Comparison of ENCODE assay signal across 10 mouse cellular contexts in genomic region chr8:61623485-61624417, GRCm38 (mm10).
DNase-seq lines count a peak whose midpoint lies in the region; ATAC-seq and TF ChIP-seq lines count a peak whose summit lies in the region.
"Had no signal": no experiment of that assay in that cellular context is flagged by ENCODE, and none has a peak within 500 bp of the region (broad histone marks: within the 10 kb centered on the region; RNA-seq: fewer than 3 reads in every experiment).

No protein-coding gene starts in this region.

- H3K27ac ChIP-seq in heart, embryonic 14.5 days (replicated peaks in 1 of 2; ENCODE audit: control insufficient read depth in 1 of 2, insufficient read depth in 1 of 2, low read depth in 2 of 2, low read length in 2 of 2) = 0 out of 4 replicates have a peak overlapping the region, but pooled peaks have one; percentile 4 to 11
- no peak overlapping the region for H3K27ac ChIP-seq in ES-Bruce4 (ENCODE audit: insufficient read depth, low read length)
- H3K27ac ChIP-seq in forebrain, embryonic 10.5 days = peak overlapping the region; percentile 78
- no peak overlapping the region for H3K27ac ChIP-seq in limb, embryonic 14.5 days (replicated peaks; ENCODE audit: low read depth, low read length)

- H3K27me3 ChIP-seq in heart, embryonic 14.5 days (ENCODE audit: control insufficient read depth, insufficient read depth, low read length) = no peaks in the 10 kb centered on the region
- H3K27me3 ChIP-seq in ES-Bruce4 (ENCODE audit: control insufficient read depth, insufficient read depth, low read length, poor library complexity, severe bottlenecking) = no peaks in the 10 kb centered on the region
- H3K27me3 ChIP-seq in forebrain, embryonic 10.5 days (ENCODE audit: poor library complexity, severe bottlenecking) = no peaks in the 10 kb centered on the region
- no peaks in the 10 kb centered on the region for H3K27me3 ChIP-seq in limb, embryonic 14.5 days (ENCODE audit: control insufficient read depth, insufficient read depth, low read length)

- 0 out of 2 replicates have a peak, but pooled peaks have one; percentile 35 for ATAC-seq in heart, embryonic 14.5 days (ENCODE audit: insufficient number of reproducible peaks, insufficient read depth, low FRiP score, low read depth)
- ATAC-seq in limb, embryonic 14.5 days (ENCODE audit: low FRiP score, low read depth) = peak; percentile 76
- ATAC-seq in erythroid progenitor cell, adult 5-6 weeks (replicated peaks; ENCODE audit: low FRiP score, poor library complexity, severe bottlenecking) = no peak

- WGBS in heart, embryonic 14.5 days = 46% methylated on average over 12 of the region's 12 CpGs
- 20% methylated on average over 12 of the region's 12 CpGs for WGBS in forebrain, embryonic 10.5 days
- 32% methylated on average over 12 of the region's 12 CpGs for WGBS in limb, embryonic 14.5 days

- no peak overlapping the region for H3K9ac ChIP-seq in heart, embryonic 14.5 days (ENCODE audit: low read length)
- H3K9ac ChIP-seq in ES-Bruce4 (ENCODE audit: low read depth, poor library complexity, severe bottlenecking) = no peak overlapping the region
- no peak overlapping the region for H3K9ac ChIP-seq in limb, embryonic 14.5 days (ENCODE audit: low read depth, low read length, severe bottlenecking)

- no peak overlapping the region for H3K4me2 ChIP-seq in heart, embryonic 14.5 days (ENCODE audit: low read length)
- no peak overlapping the region for H3K4me2 ChIP-seq in limb, embryonic 14.5 days (replicated peaks; ENCODE audit: low read depth, low read length, severe bottlenecking)

- no peak for DNase-seq in heart, postnatal 25 days (ENCODE audit: low spot score)
- DNase-seq in forebrain, embryonic 10.5 days (ENCODE audit: extremely low spot score, low spot score) = peak; percentile 29
- peak; percentile 66 for DNase-seq in limb, embryonic 14.5 days (ENCODE audit: low spot score)
- no peak for DNase-seq in spleen, postnatal 10 days (ENCODE audit: low spot score in 2 of 2)
- DNase-seq in ovary, postnatal 36 days (ENCODE audit: low spot score) = no peak
- DNase-seq: kidney, adult 2 months; lung, adult 18-20 months had no signal

- no peak for TF ChIP-seq EP300 in ES-Bruce4 (IDR thresholded peaks at IDR 0.05; ENCODE audit: insufficient read depth, low read depth, low read length)

- H3K9me3 ChIP-seq in heart, embryonic 14.5 days (ENCODE audit: control insufficient read depth, low read length) = no peaks in the 10 kb centered on the region
- no peaks in the 10 kb centered on the region for H3K9me3 ChIP-seq in ES-Bruce4 (replicated peaks; ENCODE audit: control insufficient read depth, insufficient read depth, low read length, poor library complexity, severe bottlenecking)
- H3K9me3 ChIP-seq in forebrain, embryonic 10.5 days = no peaks in the 10 kb centered on the region
- H3K9me3 ChIP-seq in limb, embryonic 14.5 days (ENCODE audit: control insufficient read depth, low read length) = no peaks in the 10 kb centered on the region

- no peak overlapping the region for H3K4me3 ChIP-seq in heart, embryonic 14.5 days (ENCODE audit: control insufficient read depth in 1 of 2, insufficient read depth in 1 of 2, low read depth in 1 of 2, low read length in 2 of 2)
- 0 out of 2 replicates have a peak overlapping the region, but pooled peaks have one; percentile 24 for H3K4me3 ChIP-seq in ES-Bruce4 (ENCODE audit: low read depth, low read length)
- peak overlapping the region; percentile 12; the same call in 1 of the 2 replicates for H3K4me3 ChIP-seq in forebrain, embryonic 10.5 days
- H3K4me3 ChIP-seq in limb, embryonic 14.5 days (replicated peaks; ENCODE audit: low read length) = no peak overlapping the region

- H3K36me3 ChIP-seq in heart, embryonic 14.5 days (ENCODE audit: control insufficient read depth, insufficient read depth, low read length) = peaks cover 6% of the 10 kb centered on the region; the same call in 1 of the 2 replicates
- H3K36me3 ChIP-seq in ES-Bruce4 (ENCODE audit: control insufficient read depth, insufficient read depth, low read length, poor library complexity, severe bottlenecking) = no peaks in the 10 kb centered on the region
- H3K36me3 ChIP-seq in forebrain, embryonic 10.5 days (replicated peaks) = no peaks in the 10 kb centered on the region
- H3K36me3 ChIP-seq in limb, embryonic 14.5 days (ENCODE audit: control insufficient read depth, insufficient read depth, low read length) = no peaks in the 10 kb centered on the region

- TF ChIP-seq CTCF in ES-Bruce4 (IDR thresholded peaks at IDR 0.05; ENCODE audit: low read depth, low read length) = no peak

- TF ChIP-seq POLR2A in ES-Bruce4 (IDR thresholded peaks at IDR 0.05; ENCODE audit: insufficient read depth, low read length) = no peak
- TF ChIP-seq POLR2A in limb, embryonic 14.5 days (IDR thresholded peaks at IDR 0.05; ENCODE audit: borderline replicate concordance, extremely low read depth, insufficient read depth, insufficient read length) = no peak

- intact Hi-C loops in heart, postnatal 25 days (cut with DNase I) = no loop called here

- peaks cover 10 to 13% of the 10 kb centered on the region in 2 experiments; a peak in 3 of 4 replicates for H3K4me1 ChIP-seq in heart, embryonic 14.5 days (ENCODE audit: control insufficient read depth in 2 of 2, insufficient read depth in 2 of 2, low read length in 2 of 2)
- H3K4me1 ChIP-seq in ES-Bruce4 (ENCODE audit: control insufficient read depth, insufficient read depth, low read length) = no peaks in the 10 kb centered on the region
- H3K4me1 ChIP-seq in forebrain, embryonic 10.5 days = peaks cover 16% of the 10 kb centered on the region
- H3K4me1 ChIP-seq in limb, embryonic 14.5 days (ENCODE audit: control insufficient read depth, insufficient read depth, low read length) = peaks cover 13% of the 10 kb centered on the region

Comparison
In these comparisons a context has a peak if more than half of its experiments do, and no peak if none do; other contexts are left out.
1. H3K27ac ChIP-seq: peak in heart, embryonic 14.5 days (2 of 2) and forebrain, embryonic 10.5 days (single experiment); none in ES-Bruce4 (single experiment) and limb, embryonic 14.5 days (single experiment).
2. H3K4me3 ChIP-seq: peak in ES-Bruce4 (single experiment) and forebrain, embryonic 10.5 days (single experiment); none in heart, embryonic 14.5 days (0 of 2) and limb, embryonic 14.5 days (single experiment).
3. DNase-seq: peak in forebrain, embryonic 10.5 days (single experiment) and limb, embryonic 14.5 days (single experiment); none in heart, postnatal 25 days (single experiment), spleen, postnatal 10 days (0 of 2) and ovary, postnatal 36 days (single experiment).